Mouse (Mus musculus): Measurements from ENCODE around the gene Pyy. TPM values are rescaled to one million over a fixed set of nuclear protein-coding genes. Genes with fewer than 3 reads are reported as not detected.

The Pyy gene
- total RNA-seq, 4 experiments from 2014 or later: not detected

- DNase-seq (ENCODE audit: low spot score in 2 of 2): no peak
Measured at GRCm38 (mm10) chr11:102096446-102096845, 11.2 kb downstream of the Pyy start.

GRCm38 (mm10) chr11:102095676-102096075 lies 12.0 kb downstream of the Pyy start:
- no peak for DNase-seq (ENCODE audit: low spot score in 2 of 2)

GRCm38 (mm10) chr11:102089088-102089808 lies 18.4 kb downstream of the Pyy start:
- peak in 1 of 2 experiments; percentile 18 for DNase-seq (ENCODE audit: low spot score in 2 of 2)

- DNase-seq (ENCODE audit: low spot score in 2 of 2): peak in 1 of 2 experiments; percentile 19
Measured at GRCm38 (mm10) chr11:102087931-102088898, 19.4 kb downstream of the Pyy start, which contains the start of gene Mpp2. Gene Mpp2, minus strand, starts transcription at chr11:102088515.

- peak in 1 of 2 experiments; percentile 34 for DNase-seq (ENCODE audit: low spot score in 2 of 2)
Measured at GRCm38 (mm10) chr11:102087081-102087751, 20.4 kb downstream of the Pyy start.

GRCm38 (mm10) chr11:102086331-102086730 lies 21.3 kb downstream of the Pyy start:
- no peak for DNase-seq (ENCODE audit: low spot score in 2 of 2)

- no peak for DNase-seq (ENCODE audit: low spot score in 2 of 2)
Measured at GRCm38 (mm10) chr11:102084159-102084558, 23.5 kb downstream of the Pyy start.

GRCm38 (mm10) chr11:102083193-102083592 lies 24.4 kb downstream of the Pyy start:
- no peak for DNase-seq (ENCODE audit: low spot score in 2 of 2)

- peak in 1 of 2 experiments; percentile 17 for DNase-seq (ENCODE audit: low spot score in 2 of 2)
Measured at GRCm38 (mm10) chr11:102082322-102082721, 25.3 kb downstream of the Pyy start.

GRCm38 (mm10) chr11:102073722-102074121 lies 33.9 kb downstream of the Pyy start:
- DNase-seq (ENCODE audit: low spot score in 2 of 2): no peak

GRCm38 (mm10) chr11:102072729-102073128 lies 34.9 kb downstream of the Pyy start:
- no peak for DNase-seq (ENCODE audit: low spot score in 2 of 2)

- no peak for DNase-seq (ENCODE audit: low spot score in 2 of 2)
Measured at GRCm38 (mm10) chr11:102070426-102070825, 37.2 kb downstream of the Pyy start.

GRCm38 (mm10) chr11:102069633-102070032 lies 38.0 kb downstream of the Pyy start:
- DNase-seq (ENCODE audit: low spot score in 2 of 2): no peak

- DNase-seq (ENCODE audit: low spot score in 2 of 2): no peak
Measured at GRCm38 (mm10) chr11:102068969-102069368, 38.7 kb downstream of the Pyy start.

GRCm38 (mm10) chr11:102063076-102063475 lies 44.6 kb downstream of the Pyy start:
- no peak for DNase-seq (ENCODE audit: low spot score in 2 of 2)

- no peak for DNase-seq (ENCODE audit: low spot score in 2 of 2)
Measured at GRCm38 (mm10) chr11:102061941-102062473, 45.6 kb downstream of the Pyy start.

- DNase-seq (ENCODE audit: low spot score in 2 of 2): peak; percentile 57 to 60
Measured at GRCm38 (mm10) chr11:102061236-102061940, 46.2 kb downstream of the Pyy start.

Data from gastrocnemius, adult 8-10 months (tissue).